ENCODE assay signal across 8 mouse cellular contexts in the genomic region with DNA sequence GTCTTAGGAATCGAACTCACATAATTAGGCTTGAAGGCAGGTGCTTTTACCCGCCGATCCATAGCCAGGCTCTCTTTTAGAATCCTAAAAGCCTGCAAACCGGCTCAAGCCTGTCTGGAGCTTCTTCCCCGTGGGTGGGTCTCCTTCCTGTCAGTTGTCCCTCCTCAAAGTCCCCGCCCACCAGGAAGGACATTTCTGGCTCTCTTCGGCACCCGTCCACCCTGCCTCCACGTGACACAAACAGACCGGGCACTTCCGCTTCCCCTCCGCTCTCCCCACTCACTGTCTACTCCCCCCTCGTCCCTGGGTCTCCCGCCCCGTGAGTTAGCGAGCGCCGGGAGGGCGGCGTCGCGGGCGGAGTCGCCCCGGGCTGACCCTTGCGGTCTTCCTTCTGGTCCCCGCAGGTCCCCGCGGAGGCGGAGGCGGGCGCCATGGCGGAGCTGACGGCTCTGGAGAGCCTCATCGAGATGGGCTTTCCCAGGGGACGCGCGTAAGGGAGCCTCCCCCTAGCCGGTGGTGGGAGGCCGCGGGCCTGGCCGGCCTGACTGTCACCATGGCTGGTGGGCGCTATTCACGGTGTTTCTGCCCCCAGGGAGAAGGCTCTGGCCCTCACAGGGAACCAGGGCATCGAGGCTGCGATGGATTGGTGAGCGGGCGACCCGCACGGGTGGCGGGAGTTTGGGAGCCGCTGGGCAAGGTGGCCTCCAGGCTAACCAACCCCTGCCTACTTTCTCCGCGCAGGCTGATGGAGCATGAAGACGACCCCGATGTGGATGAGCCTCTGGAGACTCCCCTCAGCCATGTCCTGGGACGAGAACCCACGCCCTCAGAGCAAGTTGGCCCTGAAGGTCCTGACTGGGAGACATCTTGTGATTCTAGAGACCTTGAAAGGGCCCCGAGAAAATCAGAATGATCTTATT. TPM values are rescaled to one million over a fixed set of nuclear protein-coding genes. Genes with fewer than 3 reads are reported as not detected.
DNase-seq lines count a peak whose midpoint lies in the region; ATAC-seq and TF ChIP-seq lines count a peak whose summit lies in the region.

Gene Ubxn1, plus strand, starts transcription at position 230 of the 920 bp plus-strand sequence.

- H3K36me3 ChIP-seq in G1E (replicated peaks), result peaks cover 41% of the 10 kb centered on the region
- H3K36me3 ChIP-seq in forebrain, embryonic 16.5 days (ENCODE audit: control insufficient read depth, insufficient read depth), result peaks cover 16% of the 10 kb centered on the region; the same call in 1 of the 2 replicates
- H3K36me3 ChIP-seq in lung, embryonic 14.5 days (ENCODE audit: insufficient read depth), result peaks cover 33% of the 10 kb centered on the region
- H3K36me3 ChIP-seq in thymus, adult 2 months (ENCODE audit: control insufficient read depth, insufficient read depth, low read length), result peaks cover 18% of the 10 kb centered on the region

- peak within 1 kb of the TSS; percentile 93 for H3K4me2 ChIP-seq in forebrain, embryonic 16.5 days (ENCODE audit: low read length)
- peak within 1 kb of the TSS; percentile 93 for H3K4me2 ChIP-seq in lung, embryonic 14.5 days

- H3K4me3 ChIP-seq in G1E (ENCODE audit: low read depth, low read length), result peak within 1 kb of the TSS; percentile 99
- H3K4me3 ChIP-seq in forebrain, embryonic 16.5 days (replicated peaks; ENCODE audit: low read length), result peak within 1 kb of the TSS; percentile 73
- peak within 1 kb of the TSS; percentile 99 for H3K4me3 ChIP-seq in layer of hippocampus, adult 2 months
- H3K4me3 ChIP-seq in lung, embryonic 14.5 days (ENCODE audit: low read depth, low read length), result peak within 1 kb of the TSS; percentile 98
- H3K4me3 ChIP-seq in olfactory bulb, adult 2 months (ENCODE audit: insufficient read depth, low read depth, low read length), result peak within 1 kb of the TSS; percentile 96
- H3K4me3 ChIP-seq in thymus, adult 2 months (ENCODE audit: control insufficient read depth, insufficient read depth, low read length), result peak within 1 kb of the TSS; percentile 92

- H3K9ac ChIP-seq in forebrain, embryonic 16.5 days (replicated peaks; ENCODE audit: low read depth, low read length), result peak within 1 kb of the TSS; percentile 74
- peak within 1 kb of the TSS; percentile 94 for H3K9ac ChIP-seq in lung, embryonic 14.5 days

- H3K27ac ChIP-seq in forebrain, embryonic 16.5 days (ENCODE audit: low read length), result peak within 1 kb of the TSS; percentile 68
- H3K27ac ChIP-seq in layer of hippocampus, adult 2 months, result peak within 1 kb of the TSS; percentile 94
- peak within 1 kb of the TSS; percentile 76 for H3K27ac ChIP-seq in lung, embryonic 14.5 days (ENCODE audit: low read depth)
- peak within 1 kb of the TSS; percentile 57 for H3K27ac ChIP-seq in olfactory bulb, adult 2 months (ENCODE audit: insufficient read depth, low read depth, low read length)
- H3K27ac ChIP-seq in thymus, adult 2 months (ENCODE audit: control insufficient read depth, insufficient read depth, low read length), result peak within 1 kb of the TSS; percentile 35

- H3K4me1 ChIP-seq in G1E (ENCODE audit: insufficient read depth, low read depth, low read length), result peaks cover 41% of the 10 kb centered on the region
- H3K4me1 ChIP-seq in forebrain, embryonic 16.5 days (replicated peaks; ENCODE audit: control insufficient read depth, insufficient read depth, low read length), result peaks cover 14% of the 10 kb centered on the region
- H3K4me1 ChIP-seq in lung, embryonic 14.5 days (ENCODE audit: insufficient read depth), result peaks cover 6% of the 10 kb centered on the region; the same call in 1 of the 2 replicates
- H3K4me1 ChIP-seq in olfactory bulb, adult 2 months (ENCODE audit: control insufficient read depth, insufficient read depth, low read length), result peaks cover 4% of the 10 kb centered on the region
- peaks cover 9% of the 10 kb centered on the region for H3K4me1 ChIP-seq in thymus, adult 2 months (replicated peaks; ENCODE audit: control insufficient read depth, insufficient read depth, low read length)

- H3K9me3 ChIP-seq in G1E (replicated peaks), result no peaks in the 10 kb centered on the region
- H3K9me3 ChIP-seq in forebrain, embryonic 16.5 days (ENCODE audit: control insufficient read depth, low read length), result no peaks in the 10 kb centered on the region
- H3K9me3 ChIP-seq in lung, embryonic 14.5 days (ENCODE audit: low read depth, low read length), result no peaks in the 10 kb centered on the region

- H3K27me3 ChIP-seq in G1E (ENCODE audit: insufficient read depth, low read length), result no peaks in the 10 kb centered on the region
- no peaks in the 10 kb centered on the region for H3K27me3 ChIP-seq in forebrain, embryonic 16.5 days (replicated peaks; ENCODE audit: control insufficient read depth, insufficient read depth, low read length)
- no peaks in the 10 kb centered on the region for H3K27me3 ChIP-seq in lung, embryonic 14.5 days (ENCODE audit: insufficient read depth, low read length)
- H3K27me3 ChIP-seq in thymus, adult 2 months (ENCODE audit: control insufficient read depth, insufficient read depth, low read length), result no peaks in the 10 kb centered on the region

- peak; percentile 91 for DNase-seq in G1E (ENCODE audit: low spot score)
- peak; percentile 96 to 97 for DNase-seq in cerebellum, adult 18-20 months
- DNase-seq in heart, postnatal 36 days, result peak; percentile 97 to 98
- peak; percentile 99 for DNase-seq in layer of hippocampus, adult 2 months (ENCODE audit: low spot score in 2 of 2)
- peak; percentile 97 for DNase-seq in lung, embryonic 14.5 days
- peak; percentile 99 for DNase-seq in thymus, adult 2 months

- TF ChIP-seq POLR2A in olfactory bulb, adult 2 months (IDR thresholded peaks at IDR 0.05; ENCODE audit: insufficient read depth, low read depth, low read length), result peak; percentile 57; the same call in 1 of the 2 replicates
- TF ChIP-seq POLR2A in thymus, adult 2 months (IDR thresholded peaks at IDR 0.05; ENCODE audit: control insufficient read depth, extremely low read depth, insufficient read depth, low read length, poor library complexity), result peak; percentile 63; the same call in 1 of the 2 replicates

- peak; percentile 94 for ATAC-seq in G1E (ENCODE audit: extremely low read depth, insufficient number of reproducible peaks, low FRiP score, poor library complexity, severe bottlenecking)
- ATAC-seq in forebrain, embryonic 16.5 days, result peak; percentile 97
- ATAC-seq in lung, embryonic 14.5 days (ENCODE audit: insufficient read depth), result peak; percentile 98

- WGBS in forebrain, embryonic 16.5 days, result under 1% methylated on average over 53 of the region's 59 CpGs
- WGBS in lung, embryonic 14.5 days, result 1% methylated on average over 56 of the region's 59 CpGs
- WGBS in olfactory bulb, adult 2 months, result 1% methylated on average over 59 of the region's 59 CpGs
- under 1% methylated on average over 59 of the region's 59 CpGs for WGBS in thymus, adult 2 months

- TF ChIP-seq CTCF in G1E (IDR thresholded peaks at IDR 0.05; ENCODE audit: low read depth, low read length), result no peak
- TF ChIP-seq CTCF in layer of hippocampus, adult 2 months (conservative IDR thresholded peaks at IDR 0.05), result no peak
- TF ChIP-seq CTCF in lung, embryonic 14.5 days (IDR thresholded peaks at IDR 0.05; ENCODE audit: low read depth), result no peak
- no peak for TF ChIP-seq CTCF in olfactory bulb, adult 2 months (IDR thresholded peaks at IDR 0.05; ENCODE audit: insufficient read depth, low read depth, low read length)
- 0 out of 2 replicates have a peak, but pooled peaks have one; percentile 21 for TF ChIP-seq CTCF in thymus, adult 2 months (IDR thresholded peaks at IDR 0.05; ENCODE audit: borderline replicate concordance, control insufficient read depth, extremely low read depth, insufficient read depth, low read length, poor library complexity)

- intact Hi-C loops in heart, postnatal 36 days (cut with DNase I), result no loop called here

RNA-seq across cellular contexts. Expression of gene Ubxn1, which starts in this region (rescaled TPM):
- total RNA-seq in G1E (2014; fragmentation: Nextera tagmentation) (101 and 102 TPM in 2 replicates), G1E (2017) (184 and 203 TPM in 2 replicates)
- polyA plus RNA-seq in G1E (2012), result 233 and 309 TPM in 2 replicates
- 172 and 173 TPM in 2 replicates for polyA plus RNA-seq in forebrain, embryonic 16.5 days (2015; fragmentation: Nextera tagmentation; extraction: Ambion mirVana)
- 100 to 1,000 TPM; 122 to 130 TPM for total RNA-seq in heart, postnatal 36 days (2021)
- total RNA-seq in layer of hippocampus, adult 2 months (2021), result 100 to 1,000 TPM in 1 of 2 experiments, 10 to 100 TPM in 1; 93.5 to 100 TPM
- 149 and 152 TPM in 2 replicates for polyA plus RNA-seq in lung, embryonic 14.5 days (2014; fragmentation: Nextera tagmentation; extraction: Ambion mirVana)
- polyA plus RNA-seq in olfactory bulb, adult 2 months (2012; ENCODE audit: insufficient read depth, insufficient read length, low replicate concordance, missing spikeins), result 403 TPM in 1 of 2 replicates, not detected in the other
- polyA plus RNA-seq in thymus, adult 2 months (2012; rRNA removed), result 108 and 119 TPM in 2 replicates

Comparison
In these comparisons a context has a peak if more than half of its experiments do, and no peak if none do; other contexts are left out.
1. Peak in every context shown above with its lines: DNase-seq, ATAC-seq, H3K4me3 ChIP-seq and H3K27ac ChIP-seq.
2. H3K27ac ChIP-seq: peak in every context shown above with its lines; median percentile 94 in layer of hippocampus, adult 2 months; 76 in lung, embryonic 14.5 days; 68 in forebrain, embryonic 16.5 days; 57 in olfactory bulb, adult 2 months; 35 in thymus, adult 2 months.